Mouse (Mus musculus): Measurements from ENCODE around the gene Myt1l. TPM values are rescaled to one million over a fixed set of nuclear protein-coding genes. Genes with fewer than 3 reads are reported as not detected.

Gene Myt1l
- polyA plus RNA-seq, 1 experiment = not detected

GRCm38 (mm10) chr12:29823766-29824417 lies 295.7 kb downstream of the Myt1l start:
- Histone ChIP-seq H3K4me3 (replicated peaks; ENCODE audit: control insufficient read depth, low read depth, low read length) (no peak overlapping the region), H3K4me1 (ENCODE audit: control insufficient read depth, insufficient read depth, low read length) (no peaks in the 10 kb centered on the region), H3K27ac (ENCODE audit: control insufficient read depth, insufficient read depth, low read depth, low read length, poor library complexity) (no peak overlapping the region)
- WGBS = 81% methylated on average over 10 of the region's 10 CpGs
- TF ChIP-seq POLR2A (IDR thresholded peaks at IDR 0.05; ENCODE audit: borderline replicate concordance, control insufficient read depth, low read depth, low read length) = no peak
- no peak for TF ChIP-seq CTCF (IDR thresholded peaks at IDR 0.05; ENCODE audit: control insufficient read depth, insufficient read depth, low read length)

GRCm38 (mm10) chr12:29830571-29830970 lies 302.4 kb downstream of the Myt1l start:
- H3K4me1 ChIP-seq (ENCODE audit: control insufficient read depth, insufficient read depth, low read length) = no peaks in the 10 kb centered on the region
- no peak overlapping the region for H3K27ac ChIP-seq (ENCODE audit: control insufficient read depth, insufficient read depth, low read depth, low read length, poor library complexity)
- no peak for TF ChIP-seq POLR2A (IDR thresholded peaks at IDR 0.05; ENCODE audit: borderline replicate concordance, control insufficient read depth, low read depth, low read length)
- no peak for TF ChIP-seq CTCF (IDR thresholded peaks at IDR 0.05; ENCODE audit: control insufficient read depth, insufficient read depth, low read length)
- H3K4me3 ChIP-seq (replicated peaks; ENCODE audit: control insufficient read depth, low read depth, low read length) = no peak overlapping the region

DNA sequence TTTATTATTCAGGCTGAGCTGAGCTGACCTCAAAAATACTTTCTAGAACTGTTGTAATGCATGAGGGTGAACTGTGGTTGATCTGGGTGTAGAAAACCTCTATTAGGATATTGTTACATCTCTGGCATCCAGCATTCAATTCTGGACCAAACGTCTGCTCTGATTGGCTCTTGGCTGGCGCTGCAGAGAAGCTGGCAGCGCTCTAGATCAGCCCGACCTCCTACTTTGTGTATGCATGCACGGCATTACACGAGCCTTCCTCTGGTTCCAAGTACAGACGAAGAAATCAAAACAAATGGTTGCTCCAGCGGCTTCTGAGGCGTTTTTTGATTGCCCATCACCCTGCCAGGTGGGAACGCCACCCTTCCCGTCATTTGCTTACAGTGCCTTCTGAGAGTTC lies 303.2 kb downstream of the Myt1l start:
- TF ChIP-seq POLR2A (IDR thresholded peaks at IDR 0.05; ENCODE audit: borderline replicate concordance, control insufficient read depth, low read depth, low read length) (no peak), CTCF (IDR thresholded peaks at IDR 0.05; ENCODE audit: control insufficient read depth, insufficient read depth, low read length) (no peak)
- Histone ChIP-seq H3K4me3 (replicated peaks; ENCODE audit: control insufficient read depth, low read depth, low read length) (no peak overlapping the region), H3K27ac (ENCODE audit: control insufficient read depth, insufficient read depth, low read depth, low read length, poor library complexity) (no peak overlapping the region), H3K4me1 (ENCODE audit: control insufficient read depth, insufficient read depth, low read length) (no peaks in the 10 kb centered on the region)
- 79% methylated on average over 11 of the region's 11 CpGs for WGBS

- WGBS = 45% methylated on average over 5 of the region's 5 CpGs
- Histone ChIP-seq H3K27ac (ENCODE audit: control insufficient read depth, insufficient read depth, low read depth, low read length, poor library complexity) (no peak overlapping the region), H3K4me1 (ENCODE audit: control insufficient read depth, insufficient read depth, low read length) (no peaks in the 10 kb centered on the region), H3K4me3 (replicated peaks; ENCODE audit: control insufficient read depth, low read depth, low read length) (no peak overlapping the region)
- TF ChIP-seq POLR2A (IDR thresholded peaks at IDR 0.05; ENCODE audit: borderline replicate concordance, control insufficient read depth, low read depth, low read length) (no peak), CTCF (IDR thresholded peaks at IDR 0.05; ENCODE audit: control insufficient read depth, insufficient read depth, low read length) (no peak)
Measured at GRCm38 (mm10) chr12:29837301-29837791, 309.2 kb downstream of the Myt1l start.

DNA sequence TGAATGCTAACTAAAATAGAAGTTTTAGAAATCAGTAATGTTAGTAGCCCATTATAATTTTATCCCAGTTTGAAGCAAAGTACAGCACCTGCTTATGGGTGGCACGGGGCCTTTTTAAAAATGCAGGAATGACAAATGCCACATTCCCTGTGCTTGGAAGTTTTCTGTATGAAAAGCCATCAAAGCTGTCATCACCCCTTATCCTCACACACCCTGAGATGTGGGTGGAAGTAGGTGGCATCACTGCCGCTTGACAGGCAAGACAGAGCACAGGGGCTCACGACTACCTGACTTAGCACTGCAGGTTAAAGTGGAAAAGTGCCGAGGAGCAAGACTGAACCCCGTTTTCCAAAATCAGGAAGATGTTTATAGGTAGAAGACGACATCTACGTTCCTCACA lies 310.2 kb downstream of the Myt1l start:
- Histone ChIP-seq H3K27ac (ENCODE audit: control insufficient read depth, insufficient read depth, low read depth, low read length, poor library complexity) (no peak overlapping the region), H3K4me3 (replicated peaks; ENCODE audit: control insufficient read depth, low read depth, low read length) (no peak overlapping the region), H3K4me1 (ENCODE audit: control insufficient read depth, insufficient read depth, low read length) (no peaks in the 10 kb centered on the region)
- TF ChIP-seq POLR2A (IDR thresholded peaks at IDR 0.05; ENCODE audit: borderline replicate concordance, control insufficient read depth, low read depth, low read length) (no peak), CTCF (IDR thresholded peaks at IDR 0.05; ENCODE audit: control insufficient read depth, insufficient read depth, low read length) (no peak)
- 75% methylated on average over 7 of the region's 7 CpGs for WGBS

- Histone ChIP-seq H3K4me1 (ENCODE audit: control insufficient read depth, insufficient read depth, low read length) (no peaks in the 10 kb centered on the region), H3K27ac (ENCODE audit: control insufficient read depth, insufficient read depth, low read depth, low read length, poor library complexity) (no peak overlapping the region), H3K4me3 (replicated peaks; ENCODE audit: control insufficient read depth, low read depth, low read length) (no peak overlapping the region)
- no peak for TF ChIP-seq POLR2A (IDR thresholded peaks at IDR 0.05; ENCODE audit: borderline replicate concordance, control insufficient read depth, low read depth, low read length)
- no peak for TF ChIP-seq CTCF (IDR thresholded peaks at IDR 0.05; ENCODE audit: control insufficient read depth, insufficient read depth, low read length)
- WGBS = 68% methylated on average over 3 of the region's 3 CpGs
Measured at GRCm38 (mm10) chr12:29849936-29850335, 321.8 kb downstream of the Myt1l start.

- no peak overlapping the region for H3K27ac ChIP-seq (ENCODE audit: control insufficient read depth, insufficient read depth, low read depth, low read length, poor library complexity)
- WGBS = 81% methylated on average over 9 of the region's 9 CpGs
- H3K4me3 ChIP-seq (replicated peaks; ENCODE audit: control insufficient read depth, low read depth, low read length) = no peak overlapping the region
- TF ChIP-seq CTCF (IDR thresholded peaks at IDR 0.05; ENCODE audit: control insufficient read depth, insufficient read depth, low read length) (no peak), POLR2A (IDR thresholded peaks at IDR 0.05; ENCODE audit: borderline replicate concordance, control insufficient read depth, low read depth, low read length) (no peak)
- H3K4me1 ChIP-seq (ENCODE audit: control insufficient read depth, insufficient read depth, low read length) = no peaks in the 10 kb centered on the region
Measured at GRCm38 (mm10) chr12:29854151-29854585, 326.0 kb downstream of the Myt1l start.

DNA sequence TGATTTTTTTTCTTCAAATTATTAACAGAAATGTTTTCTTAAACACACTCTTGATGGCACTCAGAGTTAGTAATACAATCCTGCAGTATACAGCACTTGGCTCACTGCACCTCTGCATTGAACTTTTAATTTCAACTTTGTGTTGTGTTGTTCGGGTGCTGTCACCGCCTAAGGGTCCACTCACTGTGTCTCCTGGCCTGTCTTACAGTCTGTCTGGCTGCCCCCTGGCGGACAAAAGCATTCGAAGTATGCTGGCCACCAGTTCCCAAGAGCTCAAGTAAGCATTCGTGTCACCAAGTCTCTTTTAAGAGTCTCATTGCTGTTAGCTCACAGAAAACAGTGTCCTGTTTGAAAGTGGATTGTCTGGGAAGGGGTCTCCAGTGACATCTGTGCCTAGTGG lies 326.8 kb downstream of the Myt1l start:
- Histone ChIP-seq H3K27ac (ENCODE audit: control insufficient read depth, insufficient read depth, low read depth, low read length, poor library complexity) (no peak overlapping the region), H3K4me1 (ENCODE audit: control insufficient read depth, insufficient read depth, low read length) (no peaks in the 10 kb centered on the region), H3K4me3 (replicated peaks; ENCODE audit: control insufficient read depth, low read depth, low read length) (no peak overlapping the region)
- WGBS = 24% methylated on average over 5 of the region's 5 CpGs
- TF ChIP-seq POLR2A (IDR thresholded peaks at IDR 0.05; ENCODE audit: borderline replicate concordance, control insufficient read depth, low read depth, low read length) (no peak), CTCF (IDR thresholded peaks at IDR 0.05; ENCODE audit: control insufficient read depth, insufficient read depth, low read length) (peak; percentile 10; the same call in 1 of the 2 replicates)
